Mouse (Mus musculus): Measurements from ENCODE around the gene Adra1b. TPM values are rescaled to one million over a fixed set of nuclear protein-coding genes. Genes with fewer than 3 reads are reported as not detected.
A peak's percentile ranks its signal among the peaks of the same experiment; 100 is the strongest.

The Adra1b gene
- polyA plus RNA-seq, 1 experiment from 2014 or later = 0.34 TPM

GRCm38 (mm10) chr11:43835456-43835855 lies 65.6 kb downstream of the Adra1b start:
- no peaks in the 10 kb centered on the region for H3K9me3 ChIP-seq
- H3K9ac ChIP-seq = no peak overlapping the region
- H3K27ac ChIP-seq = no peak overlapping the region
- no peaks in the 10 kb centered on the region for H3K36me3 ChIP-seq
- no peak for ATAC-seq
- peak overlapping the region; percentile 92; the same call in 1 of the 2 replicates for H3K4me2 ChIP-seq (replicated peaks)
- H3K4me3 ChIP-seq (replicated peaks) = no peak overlapping the region
- H3K4me1 ChIP-seq (replicated peaks) = no peaks in the 10 kb centered on the region
- WGBS = 93% methylated on average over 15 of the region's 15 CpGs
- H3K27me3 ChIP-seq (replicated peaks) = peaks cover 20% of the 10 kb centered on the region

GRCm38 (mm10) chr11:43834531-43834930 lies 66.5 kb downstream of the Adra1b start:
- Histone ChIP-seq H3K9ac (no peak overlapping the region), H3K4me3 (replicated peaks) (no peak overlapping the region), H3K9me3 (no peaks in the 10 kb centered on the region), H3K4me2 (replicated peaks) (no peak overlapping the region), H3K27me3 (replicated peaks) (peaks cover 20% of the 10 kb centered on the region), H3K27ac (no peak overlapping the region), H3K36me3 (no peaks in the 10 kb centered on the region), H3K4me1 (replicated peaks) (no peaks in the 10 kb centered on the region)
- WGBS = 55% methylated on average over 11 of the region's 11 CpGs
- ATAC-seq = no peak

- Histone ChIP-seq H3K4me2 (replicated peaks) (no peak overlapping the region), H3K36me3 (no peaks in the 10 kb centered on the region), H3K4me3 (replicated peaks) (no peak overlapping the region), H3K27ac (no peak overlapping the region), H3K4me1 (replicated peaks) (no peaks in the 10 kb centered on the region), H3K9ac (no peak overlapping the region), H3K27me3 (replicated peaks) (peaks cover 15% of the 10 kb centered on the region), H3K9me3 (no peaks in the 10 kb centered on the region)
- no peak for ATAC-seq
- WGBS = 65% methylated on average over 4 of the region's 4 CpGs
Measured at GRCm38 (mm10) chr11:43831530-43831929, 69.5 kb downstream of the Adra1b start.

GRCm38 (mm10) chr11:43826769-43827168 lies 74.2 kb downstream of the Adra1b start:
- no peaks in the 10 kb centered on the region for H3K36me3 ChIP-seq
- no peak overlapping the region for H3K27ac ChIP-seq
- H3K4me2 ChIP-seq (replicated peaks) = no peak overlapping the region
- H3K4me1 ChIP-seq (replicated peaks) = no peaks in the 10 kb centered on the region
- no peaks in the 10 kb centered on the region for H3K27me3 ChIP-seq (replicated peaks)
- H3K9me3 ChIP-seq = no peaks in the 10 kb centered on the region
- ATAC-seq = no peak
- no peak overlapping the region for H3K9ac ChIP-seq
- H3K4me3 ChIP-seq (replicated peaks) = no peak overlapping the region
- WGBS = 92% methylated on average over 4 of the region's 4 CpGs

GRCm38 (mm10) chr11:43823349-43823748 lies 77.7 kb downstream of the Adra1b start:
- no peak for ATAC-seq
- Histone ChIP-seq H3K4me3 (replicated peaks) (no peak overlapping the region), H3K4me2 (replicated peaks) (no peak overlapping the region), H3K4me1 (replicated peaks) (no peaks in the 10 kb centered on the region), H3K27me3 (replicated peaks) (no peaks in the 10 kb centered on the region), H3K27ac (no peak overlapping the region), H3K9me3 (no peaks in the 10 kb centered on the region), H3K9ac (no peak overlapping the region), H3K36me3 (no peaks in the 10 kb centered on the region)
- WGBS = 38% methylated on average over 5 of the region's 5 CpGs

GRCm38 (mm10) chr11:43820552-43821460 lies 80.2 kb downstream of the Adra1b start:
- 62% methylated on average over 11 of the region's 11 CpGs for WGBS
- no peaks in the 10 kb centered on the region for H3K9me3 ChIP-seq
- no peak for ATAC-seq
- no peak overlapping the region for H3K4me2 ChIP-seq (replicated peaks)
- no peak overlapping the region for H3K4me3 ChIP-seq (replicated peaks)
- no peak overlapping the region for H3K27ac ChIP-seq
- no peaks in the 10 kb centered on the region for H3K27me3 ChIP-seq (replicated peaks)
- no peak overlapping the region for H3K9ac ChIP-seq
- no peaks in the 10 kb centered on the region for H3K4me1 ChIP-seq (replicated peaks)
- H3K36me3 ChIP-seq = no peaks in the 10 kb centered on the region

- no peaks in the 10 kb centered on the region for H3K27me3 ChIP-seq (replicated peaks)
- no peak for ATAC-seq
- no peaks in the 10 kb centered on the region for H3K9me3 ChIP-seq
- H3K27ac ChIP-seq = no peak overlapping the region
- no peaks in the 10 kb centered on the region for H3K4me1 ChIP-seq (replicated peaks)
- H3K4me3 ChIP-seq (replicated peaks) = no peak overlapping the region
- 69% methylated on average over 9 of the region's 9 CpGs for WGBS
- no peak overlapping the region for H3K4me2 ChIP-seq (replicated peaks)
- H3K9ac ChIP-seq = no peak overlapping the region
- H3K36me3 ChIP-seq = no peaks in the 10 kb centered on the region
Measured at GRCm38 (mm10) chr11:43817368-43817923, 83.6 kb downstream of the Adra1b start.

GRCm38 (mm10) chr11:43812535-43812934 lies 88.5 kb downstream of the Adra1b start:
- no peak for ATAC-seq
- H3K4me1 ChIP-seq (replicated peaks) = no peaks in the 10 kb centered on the region
- no peak overlapping the region for H3K27ac ChIP-seq
- no peaks in the 10 kb centered on the region for H3K36me3 ChIP-seq
- H3K9ac ChIP-seq = no peak overlapping the region
- H3K9me3 ChIP-seq = no peaks in the 10 kb centered on the region
- H3K27me3 ChIP-seq (replicated peaks) = no peaks in the 10 kb centered on the region
- H3K4me3 ChIP-seq (replicated peaks) = no peak overlapping the region
- 61% methylated on average over 5 of the region's 5 CpGs for WGBS
- H3K4me2 ChIP-seq (replicated peaks) = no peak overlapping the region

GRCm38 (mm10) chr11:43807732-43808131 lies 93.3 kb downstream of the Adra1b start:
- Histone ChIP-seq H3K4me1 (replicated peaks) (no peaks in the 10 kb centered on the region), H3K27me3 (replicated peaks) (no peaks in the 10 kb centered on the region), H3K27ac (no peak overlapping the region), H3K9me3 (no peaks in the 10 kb centered on the region), H3K4me2 (replicated peaks) (no peak overlapping the region), H3K9ac (no peak overlapping the region), H3K36me3 (no peaks in the 10 kb centered on the region), H3K4me3 (replicated peaks) (no peak overlapping the region)
- WGBS = 62% methylated on average over 5 of the region's 5 CpGs
- no peak for ATAC-seq

GRCm38 (mm10) chr11:43795992-43796391 lies 105.0 kb downstream of the Adra1b start:
- no peak for ATAC-seq
- H3K4me2 ChIP-seq (replicated peaks) = no peak overlapping the region
- 63% methylated on average over 8 of the region's 8 CpGs for WGBS

GRCm38 (mm10) chr11:43790446-43790845 lies 110.6 kb downstream of the Adra1b start:
- no peaks in the 10 kb centered on the region for H3K27me3 ChIP-seq (replicated peaks)
- no peaks in the 10 kb centered on the region for H3K4me1 ChIP-seq (replicated peaks)
- no peak overlapping the region for H3K4me2 ChIP-seq (replicated peaks)
- no peak for ATAC-seq
- no peak overlapping the region for H3K27ac ChIP-seq
- WGBS = 83% methylated on average over 6 of the region's 6 CpGs
- no peaks in the 10 kb centered on the region for H3K36me3 ChIP-seq
- H3K9ac ChIP-seq = no peak overlapping the region
- no peaks in the 10 kb centered on the region for H3K9me3 ChIP-seq
- H3K4me3 ChIP-seq (replicated peaks) = no peak overlapping the region

More at GRCm38 (mm10) chr11:43795992-43796391, 105.0 kb downstream of the Adra1b start:
- Histone ChIP-seq H3K4me1 (replicated peaks) (no peaks in the 10 kb centered on the region), H3K4me3 (replicated peaks) (no peak overlapping the region), H3K36me3 (no peaks in the 10 kb centered on the region), H3K9me3 (no peaks in the 10 kb centered on the region), H3K27ac (no peak overlapping the region), H3K27me3 (replicated peaks) (no peaks in the 10 kb centered on the region), H3K9ac (no peak overlapping the region)

GRCm38 (mm10) chr11:43783772-43784171 lies 117.2 kb downstream of the Adra1b start:
- H3K9me3 ChIP-seq = no peaks in the 10 kb centered on the region
- H3K9ac ChIP-seq = no peak overlapping the region
- H3K4me2 ChIP-seq (replicated peaks) = no peak overlapping the region
- 15% methylated on average over 2 of the region's 2 CpGs for WGBS
- H3K27me3 ChIP-seq (replicated peaks) = no peaks in the 10 kb centered on the region
- no peaks in the 10 kb centered on the region for H3K36me3 ChIP-seq
- H3K4me3 ChIP-seq (replicated peaks) = no peak overlapping the region
- H3K4me1 ChIP-seq (replicated peaks) = no peaks in the 10 kb centered on the region
- no peak for ATAC-seq
- no peak overlapping the region for H3K27ac ChIP-seq

- Histone ChIP-seq H3K9ac (no peak overlapping the region), H3K4me1 (replicated peaks) (no peaks in the 10 kb centered on the region), H3K4me2 (replicated peaks) (no peak overlapping the region), H3K9me3 (no peaks in the 10 kb centered on the region), H3K27me3 (replicated peaks) (no peaks in the 10 kb centered on the region), H3K4me3 (replicated peaks) (no peak overlapping the region), H3K27ac (no peak overlapping the region), H3K36me3 (no peaks in the 10 kb centered on the region)
- 66% methylated on average over 5 of the region's 5 CpGs for WGBS
- ATAC-seq = no peak
Measured at GRCm38 (mm10) chr11:43783106-43783505, 117.9 kb downstream of the Adra1b start.

All from intestine, embryonic 15.5 days (tissue).